Mouse (Mus musculus): ENCODE results near the gene Doc2g.
A peak's percentile ranks its signal among the peaks of the same experiment; 100 is the strongest.
"Not testable (repeated sequence)": the region's sequence is repeated elsewhere in the genome, so short reads cannot be mapped to it uniquely, and the experiment has no call there.

The Doc2g gene

GRCm38 (mm10) chr19:4003112-4003511 lies at the start of gene Doc2g:
Doc2g (plus strand) TSS chr19:4003313.
- no peak for DNase-seq (ENCODE audit: low spot score)

GRCm38 (mm10) chr19:3955033-3955432 lies 48.1 kb upstream of the Doc2g start:
- no peak for DNase-seq (ENCODE audit: low spot score)

- no peak for DNase-seq (ENCODE audit: low spot score)
Observed at GRCm38 (mm10) chr19:3955804-3956203, 47.3 kb upstream of the Doc2g start.

- DNase-seq (ENCODE audit: low spot score): not testable (repeated sequence)
Observed at GRCm38 (mm10) chr19:3957296-3958036, 45.6 kb upstream of the Doc2g start.

GRCm38 (mm10) chr19:3958470-3958869 lies 44.6 kb upstream of the Doc2g start, which contains the start of gene Aldh3b3:
Aldh3b3 (plus strand) TSS chr19:3958645.
- DNase-seq (ENCODE audit: low spot score): no peak

GRCm38 (mm10) chr19:3959030-3959429 lies 44.1 kb upstream of the Doc2g start:
- no peak for DNase-seq (ENCODE audit: low spot score)

- DNase-seq (ENCODE audit: low spot score): no peak
Observed at GRCm38 (mm10) chr19:3960211-3960610, 42.9 kb upstream of the Doc2g start.

- not testable (repeated sequence) for DNase-seq (ENCODE audit: low spot score)
Observed at GRCm38 (mm10) chr19:3961805-3962204, 41.3 kb upstream of the Doc2g start.

- no peak for DNase-seq (ENCODE audit: low spot score)
Observed at GRCm38 (mm10) chr19:3962469-3962868, 40.6 kb upstream of the Doc2g start.

- DNase-seq (ENCODE audit: low spot score): no peak
Observed at GRCm38 (mm10) chr19:3964030-3964429, 39.1 kb upstream of the Doc2g start.

GRCm38 (mm10) chr19:3966330-3967075 lies 36.6 kb upstream of the Doc2g start:
- no peak for DNase-seq (ENCODE audit: low spot score)

GRCm38 (mm10) chr19:3967258-3967657 lies 35.9 kb upstream of the Doc2g start:
- no peak for DNase-seq (ENCODE audit: low spot score)

- no peak for DNase-seq (ENCODE audit: low spot score)
Observed at GRCm38 (mm10) chr19:3972229-3972628, 30.9 kb upstream of the Doc2g start, which contains the start of gene Aldh3b2. Aldh3b2 (plus strand) TSS chr19:3972328.

- not testable (repeated sequence) for DNase-seq (ENCODE audit: low spot score)
Observed at GRCm38 (mm10) chr19:3974608-3975007, 28.5 kb upstream of the Doc2g start.

GRCm38 (mm10) chr19:3975866-3976265 lies 27.2 kb upstream of the Doc2g start:
- DNase-seq (ENCODE audit: low spot score): no peak

- DNase-seq (ENCODE audit: low spot score): no peak
Observed at GRCm38 (mm10) chr19:3980309-3980708, 22.8 kb upstream of the Doc2g start.

- DNase-seq (ENCODE audit: low spot score): no peak
Observed at GRCm38 (mm10) chr19:3980917-3981316, 22.2 kb upstream of the Doc2g start.

GRCm38 (mm10) chr19:3983527-3984200 lies 19.4 kb upstream of the Doc2g start:
- DNase-seq (ENCODE audit: low spot score): no peak

- no peak for DNase-seq (ENCODE audit: low spot score)
Observed at GRCm38 (mm10) chr19:3985261-3985681, 17.8 kb upstream of the Doc2g start.

- peak; percentile 26 for DNase-seq (ENCODE audit: low spot score)
Observed at GRCm38 (mm10) chr19:3986334-3986733, 16.8 kb upstream of the Doc2g start, which contains the start of gene Acy3. Acy3 (plus strand) TSS chr19:3986570.

GRCm38 (mm10) chr19:3988066-3988465 lies 15.0 kb upstream of the Doc2g start:
- no peak for DNase-seq (ENCODE audit: low spot score)

GRCm38 (mm10) chr19:3988750-3989149 lies 14.4 kb upstream of the Doc2g start:
- DNase-seq (ENCODE audit: low spot score): no peak

GRCm38 (mm10) chr19:3990804-3991203 lies 12.3 kb upstream of the Doc2g start:
- no peak for DNase-seq (ENCODE audit: low spot score)

All from urinary bladder, postnatal 10 days (tissue).